Mouse (Mus musculus) liver (tissue): ENCODE data around the gene Gab1.

Experiments
- DNase-seq: peaks from one replicate; pipeline ENCODE4 v3.0.0-alpha.2; 2020; ENCODE audit warnings: mixed read lengths

The Gab1 gene

GRCm38 (mm10) chr8:80880196-80881106 is at the start of gene Gab1:
Gab1 (minus strand) TSS chr8:80880519.
- peak; percentile 84 for DNase-seq

GRCm38 (mm10) chr8:80928770-80929169 is 48.5 kb upstream of the Gab1 start:
- DNase-seq = no peak

GRCm38 (mm10) chr8:80923794-80924316 is 43.5 kb upstream of the Gab1 start:
- DNase-seq = no peak

- DNase-seq = peak; percentile 21
Measured at GRCm38 (mm10) chr8:80922642-80923041, 42.3 kb upstream of the Gab1 start.

- no peak for DNase-seq
Measured at GRCm38 (mm10) chr8:80919130-80919529, 38.8 kb upstream of the Gab1 start.

- no peak for DNase-seq
Measured at GRCm38 (mm10) chr8:80918531-80918930, 38.2 kb upstream of the Gab1 start.

- DNase-seq = no peak
Measured at GRCm38 (mm10) chr8:80916463-80917235, 36.3 kb upstream of the Gab1 start.

- no peak for DNase-seq
Measured at GRCm38 (mm10) chr8:80913016-80913748, 32.9 kb upstream of the Gab1 start.

GRCm38 (mm10) chr8:80911400-80911799 is 31.1 kb upstream of the Gab1 start:
- no peak for DNase-seq

GRCm38 (mm10) chr8:80908262-80908907 is 28.1 kb upstream of the Gab1 start:
- peak; percentile 10 for DNase-seq

- DNase-seq = no peak
Measured at GRCm38 (mm10) chr8:80902354-80902753, 22.0 kb upstream of the Gab1 start.

- DNase-seq = no peak
Measured at GRCm38 (mm10) chr8:80899364-80899763, 19.0 kb upstream of the Gab1 start.

GRCm38 (mm10) chr8:80896026-80896425 is 15.7 kb upstream of the Gab1 start:
- no peak for DNase-seq

GRCm38 (mm10) chr8:80895397-80895796 is 15.1 kb upstream of the Gab1 start:
- no peak for DNase-seq

GRCm38 (mm10) chr8:80894528-80894927 is 14.2 kb upstream of the Gab1 start:
- DNase-seq = no peak

- peak; percentile 54 for DNase-seq
Measured at GRCm38 (mm10) chr8:80879426-80880195, 708 bp downstream of the Gab1 start.

GRCm38 (mm10) chr8:80878801-80879425 is 1.4 kb downstream of the Gab1 start:
- peak; percentile 62 for DNase-seq

- DNase-seq = no peak
Measured at GRCm38 (mm10) chr8:80878146-80878545, 2.2 kb downstream of the Gab1 start.

GRCm38 (mm10) chr8:80875537-80875936 is 4.8 kb downstream of the Gab1 start:
- DNase-seq = no peak

GRCm38 (mm10) chr8:80873723-80874427 is 6.4 kb downstream of the Gab1 start:
- DNase-seq = no peak
